Mouse (Mus musculus): ENCODE results near the gene Pde4d. TPM values are rescaled to one million over a fixed set of nuclear protein-coding genes. Genes with fewer than 3 reads are reported as not detected.

The Pde4d gene
- total and polyA plus RNA-seq, 2 experiments from 2014 or later = 19.0 to 103 TPM

DNA sequence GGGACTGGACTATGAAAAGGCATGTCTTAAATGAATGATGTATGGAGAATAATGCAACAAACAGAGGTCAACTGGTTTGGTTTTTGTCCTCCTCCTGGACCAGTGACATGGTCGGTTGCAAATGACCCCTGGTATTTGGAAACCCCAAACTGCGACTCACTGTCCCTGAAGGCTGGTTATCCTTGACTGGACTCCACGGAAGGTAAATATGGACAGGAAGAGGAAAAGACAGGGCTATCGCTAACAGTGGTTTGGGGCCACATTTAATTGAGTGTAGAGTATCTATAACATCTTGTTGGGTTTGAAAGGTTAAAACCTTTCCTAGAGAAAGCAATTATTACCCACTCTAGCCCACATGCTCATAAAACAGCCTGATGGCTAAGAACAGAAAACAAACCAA lies 1364.2 kb downstream of the Pde4d start:
- ATAC-seq (ENCODE audit: low FRiP score) (no peak), DNase-seq (ENCODE audit: low spot score) (no peak)
- Histone ChIP-seq H3K4me1 (ENCODE audit: insufficient read depth, low read length) (no peaks in the 10 kb centered on the region), H3K4me3 (ENCODE audit: low read depth, low read length) (no peak overlapping the region), H3K36me3 (ENCODE audit: insufficient read depth, low read length) (no peaks in the 10 kb centered on the region), H3K27me3 (ENCODE audit: insufficient read depth, low read length) (no peaks in the 10 kb centered on the region), H3K9me3 (ENCODE audit: low read length) (no peaks in the 10 kb centered on the region), H3K4me2 (ENCODE audit: low read depth, low read length, poor library complexity, severe bottlenecking) (no peak overlapping the region), H3K9ac (replicated peaks; ENCODE audit: low read length, poor library complexity, severe bottlenecking) (no peak overlapping the region), H3K27ac (ENCODE audit: low read depth, low read length) (no peak overlapping the region)
- 93% methylated on average over 4 of the region's 4 CpGs for WGBS
- no peak for TF ChIP-seq CTCF (IDR thresholded peaks at IDR 0.05)

DNA sequence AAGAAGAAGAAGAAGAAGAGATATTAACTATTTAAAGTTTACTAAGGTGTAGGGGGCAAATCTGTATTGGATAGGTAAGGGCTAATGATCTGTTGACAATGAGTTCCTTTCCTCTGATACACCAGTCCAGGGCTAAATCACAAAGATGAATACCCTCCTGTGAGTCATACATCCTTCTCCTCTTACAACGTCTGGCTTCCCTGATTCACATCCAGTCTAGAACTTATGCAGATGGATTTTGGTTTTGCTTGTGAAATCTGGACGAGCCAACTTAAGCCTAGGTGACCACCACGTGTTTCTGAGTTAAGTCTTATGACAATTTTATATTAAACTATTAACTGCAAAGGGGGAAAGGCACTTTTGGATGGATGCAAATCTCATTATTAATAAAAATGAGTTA lies 1369.3 kb downstream of the Pde4d start:
- Histone ChIP-seq H3K4me1 (ENCODE audit: insufficient read depth, low read length) (peaks cover 8% of the 10 kb centered on the region; the same call in 1 of the 2 replicates), H3K4me3 (ENCODE audit: low read depth, low read length) (no peak overlapping the region), H3K9ac (replicated peaks; ENCODE audit: low read length, poor library complexity, severe bottlenecking) (no peak overlapping the region), H3K9me3 (ENCODE audit: low read length) (no peaks in the 10 kb centered on the region), H3K4me2 (ENCODE audit: low read depth, low read length, poor library complexity, severe bottlenecking) (no peak overlapping the region), H3K36me3 (ENCODE audit: insufficient read depth, low read length) (no peaks in the 10 kb centered on the region), H3K27ac (ENCODE audit: low read depth, low read length) (no peak overlapping the region), H3K27me3 (ENCODE audit: insufficient read depth, low read length) (no peaks in the 10 kb centered on the region)
- 80% methylated on average over 3 of the region's 3 CpGs for WGBS
- DNase-seq (ENCODE audit: low spot score) (no peak), ATAC-seq (ENCODE audit: low FRiP score) (no peak)
- TF ChIP-seq CTCF (IDR thresholded peaks at IDR 0.05) = no peak

DNA sequence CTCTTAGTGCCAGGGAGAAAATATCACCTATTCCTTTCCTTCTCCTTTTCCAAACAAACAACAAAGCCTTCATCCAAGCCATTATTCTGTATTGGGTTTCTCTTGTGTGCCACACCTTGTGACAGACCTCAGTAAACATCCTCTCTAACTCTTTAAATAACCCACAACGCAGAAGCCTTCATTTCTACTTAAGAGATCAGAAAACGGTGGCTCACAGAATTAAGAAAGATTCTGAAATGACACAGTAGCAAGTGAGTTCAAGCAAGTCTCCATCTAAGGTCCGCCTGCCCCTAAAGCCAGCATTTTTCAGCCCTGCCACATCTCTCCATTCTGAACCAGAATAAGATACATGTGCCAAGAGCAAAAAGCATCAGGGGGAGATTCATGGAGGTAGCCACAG lies 1370.4 kb downstream of the Pde4d start:
- DNase-seq (ENCODE audit: low spot score) (no peak), ATAC-seq (ENCODE audit: low FRiP score) (no peak)
- H3K27ac ChIP-seq (ENCODE audit: low read depth, low read length) = no peak overlapping the region
- no peaks in the 10 kb centered on the region for H3K27me3 ChIP-seq (ENCODE audit: insufficient read depth, low read length)
- no peak overlapping the region for H3K4me3 ChIP-seq (ENCODE audit: low read depth, low read length)
- no peaks in the 10 kb centered on the region for H3K36me3 ChIP-seq (ENCODE audit: insufficient read depth, low read length)
- H3K4me2 ChIP-seq (ENCODE audit: low read depth, low read length, poor library complexity, severe bottlenecking) = no peak overlapping the region
- WGBS = 67% methylated on average over 3 of the region's 3 CpGs
- peaks cover 8% of the 10 kb centered on the region; the same call in 1 of the 2 replicates for H3K4me1 ChIP-seq (ENCODE audit: insufficient read depth, low read length)
- TF ChIP-seq CTCF (IDR thresholded peaks at IDR 0.05) = no peak
- H3K9ac ChIP-seq (replicated peaks; ENCODE audit: low read length, poor library complexity, severe bottlenecking) = no peak overlapping the region
- no peaks in the 10 kb centered on the region for H3K9me3 ChIP-seq (ENCODE audit: low read length)

DNA sequence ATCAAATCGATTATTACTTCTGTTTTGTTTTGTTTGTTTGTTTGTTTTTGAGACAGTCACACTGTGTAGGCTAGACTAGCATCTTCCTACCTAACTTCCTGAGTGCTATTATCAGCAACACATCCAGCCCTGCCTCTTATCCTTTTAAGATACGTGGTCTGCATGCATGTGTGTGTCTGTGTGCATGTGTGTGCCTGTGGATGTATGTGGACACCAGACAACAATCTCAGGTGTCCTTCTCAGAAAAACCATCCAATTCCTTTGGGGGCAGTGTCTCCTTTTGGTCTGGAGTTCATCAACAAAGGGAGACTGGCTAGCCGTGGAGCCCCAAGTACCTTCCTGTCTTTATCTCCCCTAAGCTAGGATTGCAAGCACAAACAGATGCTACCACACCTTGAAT lies 1371.1 kb downstream of the Pde4d start:
- TF ChIP-seq CTCF (IDR thresholded peaks at IDR 0.05) = no peak
- Histone ChIP-seq H3K36me3 (ENCODE audit: insufficient read depth, low read length) (no peaks in the 10 kb centered on the region), H3K4me2 (ENCODE audit: low read depth, low read length, poor library complexity, severe bottlenecking) (no peak overlapping the region), H3K4me3 (ENCODE audit: low read depth, low read length) (no peak overlapping the region), H3K27me3 (ENCODE audit: insufficient read depth, low read length) (no peaks in the 10 kb centered on the region), H3K9ac (replicated peaks; ENCODE audit: low read length, poor library complexity, severe bottlenecking) (no peak overlapping the region), H3K4me1 (ENCODE audit: insufficient read depth, low read length) (peaks cover 8% of the 10 kb centered on the region; the same call in 1 of the 2 replicates), H3K9me3 (ENCODE audit: low read length) (no peaks in the 10 kb centered on the region), H3K27ac (ENCODE audit: low read depth, low read length) (no peak overlapping the region)
- no peak for DNase-seq (ENCODE audit: low spot score)
- ATAC-seq (ENCODE audit: low FRiP score) = no peak
- WGBS = 73% methylated on average over 3 of the region's 3 CpGs

DNA sequence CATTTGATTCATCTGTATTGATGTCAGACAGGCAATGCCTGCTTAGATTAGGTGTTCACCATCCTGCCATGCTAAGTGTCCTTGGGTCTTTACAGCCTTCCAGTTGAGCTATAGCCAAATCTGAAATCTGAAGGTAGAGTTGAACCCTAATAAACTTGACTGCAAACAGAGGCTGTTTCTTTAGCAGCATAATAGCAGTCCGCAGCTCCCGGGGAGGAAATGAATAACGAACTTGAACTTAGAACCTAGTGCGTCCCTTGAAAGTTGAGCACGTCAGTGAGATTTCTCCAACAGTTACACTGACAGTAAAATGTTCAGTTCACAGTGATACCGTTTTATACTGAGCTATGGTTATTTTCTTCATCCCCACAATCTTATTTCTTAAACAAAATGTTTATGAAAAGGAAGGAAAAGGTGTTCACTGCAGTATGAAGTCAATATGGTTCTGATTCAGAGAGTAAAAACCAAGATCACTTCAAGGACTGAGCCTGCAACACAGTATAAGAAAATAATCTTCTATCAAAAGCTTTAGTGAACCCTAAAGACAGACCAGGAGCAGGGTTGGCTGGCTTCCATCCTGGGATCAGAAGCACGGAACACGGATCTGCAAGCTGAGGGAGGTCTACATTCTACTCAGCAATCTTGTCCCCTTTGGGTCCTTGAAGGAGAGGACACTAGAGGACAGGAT lies 1372.1 kb downstream of the Pde4d start:
- Histone ChIP-seq H3K4me2 (ENCODE audit: low read depth, low read length, poor library complexity, severe bottlenecking) (peak overlapping the region; percentile 56), H3K4me1 (ENCODE audit: insufficient read depth, low read length) (peaks cover 8% of the 10 kb centered on the region; the same call in 1 of the 2 replicates), H3K4me3 (ENCODE audit: low read depth, low read length) (peak overlapping the region; percentile 32), H3K9ac (replicated peaks; ENCODE audit: low read length, poor library complexity, severe bottlenecking) (peak overlapping the region; percentile 52), H3K27me3 (ENCODE audit: insufficient read depth, low read length) (no peaks in the 10 kb centered on the region), H3K36me3 (ENCODE audit: insufficient read depth, low read length) (no peaks in the 10 kb centered on the region), H3K27ac (ENCODE audit: low read depth, low read length) (peak overlapping the region; percentile 86), H3K9me3 (ENCODE audit: low read length) (no peaks in the 10 kb centered on the region)
- 8% methylated on average over 8 of the region's 8 CpGs for WGBS
- ATAC-seq (ENCODE audit: low FRiP score) = no peak
- no peak for TF ChIP-seq CTCF (IDR thresholded peaks at IDR 0.05)
- no peak for DNase-seq (ENCODE audit: low spot score)

DNA sequence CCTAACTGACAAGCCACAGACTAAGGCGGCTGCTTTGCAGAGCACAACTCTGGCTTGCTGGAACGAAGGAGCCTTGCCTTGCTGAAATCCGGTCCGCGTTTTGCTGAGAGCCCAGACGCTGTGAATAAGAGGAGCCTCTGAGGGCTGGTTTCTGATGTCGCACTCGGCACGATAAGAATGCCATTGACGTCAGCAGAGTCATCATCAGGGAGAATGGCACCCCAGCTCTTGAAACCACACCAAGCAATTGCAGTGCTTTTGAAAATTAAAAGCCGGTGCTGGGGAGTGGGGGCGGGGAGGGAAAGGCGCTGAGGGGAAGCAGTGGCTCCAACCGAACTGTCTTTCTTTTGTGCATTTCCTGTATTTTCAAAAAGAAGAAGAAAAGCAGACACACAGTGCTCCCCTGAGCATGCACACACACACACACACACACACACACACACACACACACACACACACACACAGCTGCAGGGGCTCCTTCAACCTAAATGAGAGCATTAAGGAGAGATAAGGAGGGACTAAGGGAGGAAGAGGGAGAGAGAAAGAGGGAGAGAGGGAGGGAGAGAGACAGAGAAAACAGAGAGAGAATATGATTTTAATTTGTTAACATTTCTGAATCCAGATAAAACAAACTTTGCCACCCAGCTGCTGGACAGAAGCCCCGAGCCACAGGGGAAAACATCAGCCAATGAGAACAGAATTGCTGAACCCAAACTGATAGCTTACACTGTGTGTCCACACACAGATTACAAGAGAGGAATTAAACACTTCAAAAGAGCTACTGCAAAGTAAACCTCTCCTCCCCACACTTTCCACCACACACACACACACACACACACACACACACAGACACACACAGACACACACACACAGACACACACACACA lies 1372.9 kb downstream of the Pde4d start:
- H3K9ac ChIP-seq (replicated peaks; ENCODE audit: low read length, poor library complexity, severe bottlenecking) = peak overlapping the region; percentile 52
- no peaks in the 10 kb centered on the region for H3K9me3 ChIP-seq (ENCODE audit: low read length)
- H3K27ac ChIP-seq (ENCODE audit: low read depth, low read length) = peak overlapping the region; percentile 86
- H3K36me3 ChIP-seq (ENCODE audit: insufficient read depth, low read length) = no peaks in the 10 kb centered on the region
- peak overlapping the region; percentile 56 for H3K4me2 ChIP-seq (ENCODE audit: low read depth, low read length, poor library complexity, severe bottlenecking)
- DNase-seq (ENCODE audit: low spot score) (peak; percentile 98), ATAC-seq (ENCODE audit: low FRiP score) (peak; percentile 95)
- TF ChIP-seq CTCF (IDR thresholded peaks at IDR 0.05) = no peak
- H3K27me3 ChIP-seq (ENCODE audit: insufficient read depth, low read length) = no peaks in the 10 kb centered on the region
- peak overlapping the region; percentile 32 for H3K4me3 ChIP-seq (ENCODE audit: low read depth, low read length)
- WGBS = 1% methylated on average over 15 of the region's 15 CpGs
- peaks cover 8% of the 10 kb centered on the region; the same call in 1 of the 2 replicates for H3K4me1 ChIP-seq (ENCODE audit: insufficient read depth, low read length)
